Mouse (Mus musculus): ENCODE measurements around the gene Neu3.
A peak's percentile ranks its signal among the peaks of the same experiment; 100 is the strongest.

DNA sequence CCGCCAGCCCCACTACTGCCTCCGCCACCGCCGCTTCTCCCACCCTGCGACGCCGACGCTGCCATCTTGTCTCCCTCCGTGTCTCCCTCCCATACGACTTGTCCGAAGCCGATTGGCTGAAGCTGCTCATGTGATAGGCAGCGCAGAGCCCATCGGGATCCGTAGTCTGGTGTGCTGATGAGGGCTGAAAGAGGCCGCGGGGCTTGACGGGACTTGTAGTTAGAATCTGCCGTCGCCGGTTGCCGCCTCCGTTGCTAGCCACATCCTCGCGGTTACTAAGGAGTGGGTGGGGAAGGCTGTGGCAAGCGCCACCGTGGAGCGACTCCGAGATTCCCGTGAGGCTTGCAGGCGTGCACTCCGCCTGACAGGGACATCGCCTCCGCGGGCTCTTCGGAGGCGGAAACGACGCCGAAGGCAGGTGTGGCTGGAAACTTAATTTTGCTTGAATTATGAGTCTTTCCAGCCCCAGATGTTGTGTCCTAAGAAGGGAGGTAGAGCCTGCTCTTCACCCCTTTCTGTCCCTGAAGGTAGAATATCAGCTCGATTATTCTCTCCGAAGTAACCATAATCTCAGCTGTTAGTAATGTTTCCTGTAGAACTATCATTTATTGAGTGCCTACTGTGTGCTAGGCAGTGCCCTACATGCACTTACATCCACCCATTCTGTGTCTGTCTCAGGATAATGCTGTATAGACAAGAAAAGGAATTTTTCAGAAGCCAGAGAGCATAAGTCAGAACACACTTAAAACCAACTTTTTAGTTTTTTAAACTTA lies 30.8 kb upstream of the Neu3 start, which contains the start of gene Xrra1:
- TF ChIP-seq POLR2A (IDR thresholded peaks at IDR 0.05; ENCODE audit: extremely low read depth, insufficient read depth, low read length) = peak; percentile 84
- no peak for TF ChIP-seq CTCF (IDR thresholded peaks at IDR 0.05; ENCODE audit: low read depth, low read length)

Data from liver, adult 2 months (tissue).